Mouse (Mus musculus): ENCODE data around the gene Micu1.

GRCm38 (mm10) chr10:59895460-59896186, 193.3 kb downstream of the Micu1 start:
- TF ChIP-seq CTCF (IDR thresholded peaks at IDR 0.05; ENCODE audit: borderline replicate concordance, control insufficient read depth, extremely low read depth, insufficient read depth, low read length, poor library complexity) (no peak), POLR2A (IDR thresholded peaks at IDR 0.05; ENCODE audit: control insufficient read depth, extremely low read depth, insufficient read depth, low read length, poor library complexity) (no peak)

All from thymus, adult 2 months (tissue).